Mouse (Mus musculus) bone marrow macrophage, adult 2 months (primary cell): ENCODE measurements around the gene Robo3. TPM values are rescaled to one million over a fixed set of nuclear protein-coding genes. Genes with fewer than 3 reads are reported as not detected.

ENCODE experiments used
- H3K27ac ChIP-seq: 2 replicates; pipeline ENCODE4 v1.5.1; 2012; ENCODE audit warnings: low read depth, low read length; ENCODE audit not compliant: insufficient read depth
- H3K4me1 ChIP-seq: 2 replicates; pipeline ENCODE4 v1.6.1; 2012; ENCODE audit warnings: low read length; ENCODE audit not compliant: control insufficient read depth, insufficient read depth
- H3K4me3 ChIP-seq: 2 replicates; pipeline ENCODE4 v1.5.1; 2012; ENCODE audit warnings: mild to moderate bottlenecking, low read length, moderate library complexity; ENCODE audit not compliant: insufficient read depth
- CTCF ChIP-seq: IDR thresholded peaks from 2 replicates; pipeline ENCODE4 v1.5.1; 2012; ENCODE audit warnings: low read depth, mild to moderate bottlenecking, low read length, moderate library complexity
- POLR2A ChIP-seq: IDR thresholded peaks from 2 replicates; pipeline ENCODE4 v1.6.1; 2012; ENCODE audit warnings: mild to moderate bottlenecking, low read depth, low read length, borderline replicate concordance
- polyA plus RNA-seq: library from polyadenylated mRNA; stranded (reverse); fragments of >200 nt; gene quantifications from 2 replicates; pipeline ENCODE4 v1.2.4, GENCODE M21; 2012; ENCODE audit not compliant: missing spikeins, insufficient read depth, insufficient read length

The Robo3 gene
- not detected in 2 replicates for polyA plus RNA-seq

- TF ChIP-seq POLR2A (no peak), CTCF (no peak)
- H3K4me1 ChIP-seq, result no peaks in the 10 kb centered on the region
- H3K4me3 ChIP-seq, result no peak within 1 kb of the TSS
- no peak within 1 kb of the TSS for H3K27ac ChIP-seq
These were observed at the start of gene Robo3 for GRCm38 (mm10) chr9:37432720-37433421. Gene Robo3, minus strand, starts transcription at chr9:37433246.

GRCm38 (mm10) chr9:37474923-37475322 is 41.9 kb upstream of the Robo3 start:
- TF ChIP-seq POLR2A (no peak), CTCF (no peak)
- H3K4me3 ChIP-seq, result no peak overlapping the region
- H3K4me1 ChIP-seq, result no peaks in the 10 kb centered on the region
- H3K27ac ChIP-seq, result no peak overlapping the region

GRCm38 (mm10) chr9:37473611-37474125 is 40.6 kb upstream of the Robo3 start:
- no peak overlapping the region for H3K27ac ChIP-seq
- H3K4me3 ChIP-seq, result no peak overlapping the region
- no peaks in the 10 kb centered on the region for H3K4me1 ChIP-seq
- TF ChIP-seq POLR2A (no peak), CTCF (no peak)

- TF ChIP-seq POLR2A, result no peak
- 0 out of 2 replicates have a peak, but pooled peaks have one; percentile 13 for TF ChIP-seq CTCF
- H3K4me3 ChIP-seq, result no peak overlapping the region
- H3K4me1 ChIP-seq, result no peaks in the 10 kb centered on the region
- no peak overlapping the region for H3K27ac ChIP-seq
These were observed 29.7 kb upstream of the Robo3 start for GRCm38 (mm10) chr9:37462764-37463163.

GRCm38 (mm10) chr9:37461571-37461970 is 28.5 kb upstream of the Robo3 start:
- Histone ChIP-seq H3K4me3 (no peak overlapping the region), H3K27ac (no peak overlapping the region), H3K4me1 (no peaks in the 10 kb centered on the region)
- TF ChIP-seq POLR2A, result no peak
- TF ChIP-seq CTCF, result no peak

GRCm38 (mm10) chr9:37460961-37461340 is 27.9 kb upstream of the Robo3 start:
- Histone ChIP-seq H3K4me1 (no peaks in the 10 kb centered on the region), H3K4me3 (peak overlapping the region; percentile 41; the same call in 1 of the 2 replicates), H3K27ac (no peak overlapping the region)
- TF ChIP-seq CTCF (no peak), POLR2A (no peak)

GRCm38 (mm10) chr9:37460043-37460960 is 27.3 kb upstream of the Robo3 start:
- no peak overlapping the region for H3K27ac ChIP-seq
- H3K4me3 ChIP-seq, result peak overlapping the region; percentile 41
- TF ChIP-seq POLR2A (no peak), CTCF (no peak)
- no peaks in the 10 kb centered on the region for H3K4me1 ChIP-seq

- H3K4me3 ChIP-seq, result peak overlapping the region; percentile 41; the same call in 1 of the 2 replicates
- no peaks in the 10 kb centered on the region for H3K4me1 ChIP-seq
- H3K27ac ChIP-seq, result no peak overlapping the region
- TF ChIP-seq POLR2A, result no peak
- TF ChIP-seq CTCF, result no peak
These were observed 26.6 kb upstream of the Robo3 start for GRCm38 (mm10) chr9:37459665-37460042.

- TF ChIP-seq CTCF (no peak), POLR2A (no peak)
- Histone ChIP-seq H3K4me1 (no peaks in the 10 kb centered on the region), H3K4me3 (no peak overlapping the region), H3K27ac (no peak overlapping the region)
These were observed 24.1 kb upstream of the Robo3 start for GRCm38 (mm10) chr9:37457151-37457550.
